Mouse (Mus musculus) layer of hippocampus, postnatal 10 days (tissue): Measurements from ENCODE around the gene Fbp1. TPM values are rescaled to one million over a fixed set of nuclear protein-coding genes. Genes with fewer than 3 reads are reported as not detected.
"Not testable (repeated sequence)": the region's sequence is repeated elsewhere in the genome, so short reads cannot be mapped to it uniquely, and the experiment has no call there.

Experiments used
- DNase-seq, 2 experiments: peaks; one replicate each; pipeline ENCODE4 v3.0.0; 2021; ENCODE audit warnings: low spot score in 2 of 2
- total RNA-seq, 2 experiments: library from RNA; stranded (reverse); gene quantifications; 2 replicates each; pipeline ENCODE4 v1.2.3; 2021

Gene Fbp1
- total RNA-seq, 2 experiments from 2014 or later = 1.1 to 1.6 TPM

DNA sequence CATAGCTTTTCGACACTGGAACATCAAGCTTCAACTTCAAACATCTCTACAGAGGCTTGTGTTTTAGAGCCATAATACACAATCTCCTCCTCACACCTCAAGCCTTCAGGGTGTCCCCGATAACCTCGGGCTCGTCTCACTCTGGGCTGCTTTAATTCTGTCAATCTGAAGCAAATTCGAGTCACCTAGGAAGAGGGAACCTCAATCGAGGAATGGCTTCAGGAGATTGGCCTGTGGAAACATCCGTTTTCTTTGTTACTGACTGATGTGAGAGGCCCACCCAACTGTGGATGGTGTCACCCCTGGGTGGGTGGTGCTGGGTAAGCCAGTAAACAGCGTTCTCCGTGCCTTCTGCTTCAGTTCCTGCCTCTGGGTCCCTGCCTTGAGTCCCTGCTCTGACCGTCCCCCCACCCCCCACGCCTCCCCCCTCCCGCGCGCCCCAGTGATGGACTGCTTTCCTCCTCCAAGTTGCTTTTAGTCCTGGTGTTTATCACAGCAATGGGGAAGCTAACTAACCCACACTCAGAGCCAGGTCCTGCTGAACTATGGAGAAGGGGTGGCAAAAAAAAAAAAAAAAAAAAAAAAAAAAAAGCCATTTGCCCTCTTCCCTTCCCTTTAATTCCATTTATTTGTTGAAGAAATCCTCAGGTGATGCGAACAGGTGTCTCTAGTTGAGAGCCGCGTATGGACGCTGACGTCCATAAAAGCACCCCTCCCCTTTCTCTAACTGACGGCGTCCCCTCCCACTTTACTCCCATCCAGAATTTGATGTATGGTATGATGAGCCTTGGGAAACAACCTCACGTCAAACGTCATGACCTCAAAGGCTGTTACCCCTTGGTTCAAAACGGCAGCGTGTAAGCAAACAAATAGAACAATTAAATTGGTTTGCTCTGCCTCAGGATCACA, 32.4 kb downstream of the Fbp1 start:
- DNase-seq = no peak

DNA sequence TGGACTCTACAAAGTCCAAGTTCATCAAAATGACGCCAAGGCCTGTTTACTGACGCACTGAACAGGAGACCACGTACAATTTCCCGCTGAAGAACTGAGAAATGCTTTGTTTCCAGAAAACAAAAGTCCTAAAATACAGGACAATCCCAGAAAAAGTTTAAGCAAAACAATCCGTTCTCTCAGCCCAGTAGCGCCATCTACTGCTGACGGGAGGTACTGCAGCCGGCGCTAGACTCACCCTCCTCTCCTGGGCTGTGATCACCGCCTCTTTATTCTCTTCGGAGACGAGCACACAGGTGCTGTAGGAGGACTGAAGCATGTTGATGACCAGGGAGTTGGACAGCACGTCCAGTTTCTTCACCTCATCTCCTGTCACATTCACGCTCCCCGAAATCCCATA, 33.4 kb downstream of the Fbp1 start:
- DNase-seq = peak; percentile 86 to 88

DNA sequence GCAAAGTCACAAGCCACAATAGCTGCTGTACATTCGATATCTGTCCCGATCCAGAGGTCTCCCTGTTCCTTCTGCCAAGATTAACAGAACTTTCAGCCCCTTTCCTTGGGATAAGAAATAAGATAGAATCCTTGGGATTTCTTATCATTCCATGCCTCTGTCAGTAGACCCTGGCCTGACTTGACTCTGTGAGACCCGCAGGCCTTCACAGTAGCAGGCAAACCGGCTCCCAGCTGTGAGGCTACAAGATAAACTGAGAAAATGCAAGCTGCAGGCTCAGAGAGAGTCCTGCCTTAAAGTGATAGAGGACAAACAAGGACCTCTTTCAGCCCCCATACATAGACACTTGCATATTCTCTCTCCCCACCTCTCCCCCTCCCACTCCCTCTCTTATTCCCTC, 54.7 kb downstream of the Fbp1 start:
- no peak for DNase-seq

DNA sequence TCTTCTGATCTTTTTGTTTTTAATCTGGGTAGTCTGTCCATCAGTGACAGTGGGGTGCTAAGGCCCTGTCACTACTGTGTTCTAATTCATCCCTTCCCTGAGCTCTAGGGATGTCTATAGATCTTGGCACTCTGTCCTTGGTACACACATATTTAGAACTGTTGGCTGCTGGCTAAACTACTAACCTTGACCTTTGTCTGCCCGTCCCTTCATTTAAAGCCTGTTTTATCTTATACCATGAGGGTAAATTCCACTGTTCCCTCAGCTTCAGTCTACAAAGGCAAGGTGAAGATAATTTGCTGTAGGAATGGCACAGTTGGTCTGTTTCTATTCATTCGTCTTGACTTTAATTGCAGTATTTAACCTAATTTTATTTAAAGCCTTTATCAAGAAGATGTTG, 55.8 kb downstream of the Fbp1 start:
- DNase-seq = no peak

DNA sequence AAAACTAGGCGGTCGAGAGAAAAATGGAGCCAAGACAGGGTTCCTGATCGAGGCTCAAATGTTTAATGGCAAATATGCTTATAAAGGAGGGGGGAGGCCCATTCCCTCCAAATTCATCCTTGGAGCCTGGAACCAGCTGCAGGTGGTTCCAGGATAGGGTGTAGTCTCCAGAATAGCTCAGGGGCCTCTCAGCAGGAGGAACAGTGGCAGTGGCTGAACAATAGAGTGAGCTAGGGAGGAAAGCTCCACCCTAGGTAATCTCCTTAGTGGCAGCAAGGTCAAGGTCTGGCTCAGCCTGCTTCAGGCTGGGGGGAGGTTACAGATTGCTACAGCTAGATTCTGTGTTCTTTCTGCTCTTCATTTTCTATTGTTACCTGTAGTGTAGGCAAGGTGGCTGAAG, 72.4 kb downstream of the Fbp1 start:
- DNase-seq = not testable (repeated sequence)

Other genes with a start within 250 kb of the Fbp1 start
- gene Platr25, start 127.6 kb downstream of the Fbp1 start, total RNA-seq = 10 to 100 TPM; 12.2 to 14.8 TPM
- gene Gm5141, start 102.5 kb downstream of the Fbp1 start, total RNA-seq = 1 to 10 TPM; 5.3 to 6.9 TPM
- under 1 TPM in 1 of 2 experiments, not detected in 1; 0.58 TPM for gene Fbp2, start 29.9 kb downstream of the Fbp1 start, total RNA-seq
- gene 2010111I01Rik, start 76.6 kb upstream of the Fbp1 start, total RNA-seq = 10 to 100 TPM; 66.2 to 78.6 TPM